Mouse (Mus musculus): ENCODE data around the gene Fads3.

DNA sequence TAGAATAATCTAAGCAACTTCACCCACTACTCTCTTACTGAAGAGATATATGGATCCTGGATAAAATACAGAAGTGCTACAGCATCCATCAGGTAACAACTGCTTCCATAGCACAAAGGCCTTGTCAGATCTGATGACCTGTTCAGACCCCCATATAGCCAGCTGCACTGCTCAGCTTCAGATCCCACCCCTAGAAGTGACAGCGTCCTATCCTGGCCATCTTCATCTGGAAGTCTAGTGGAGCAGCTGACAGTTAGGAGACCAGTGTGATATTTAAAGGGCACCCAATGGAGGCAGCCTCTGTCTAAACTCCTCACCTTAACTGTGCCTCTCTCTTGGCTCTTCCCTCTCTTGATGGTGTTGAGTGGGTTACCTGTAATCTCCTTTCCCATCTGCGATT is 67.3 kb downstream of the Fads3 start:
- TF ChIP-seq CTCF (IDR thresholded peaks at IDR 0.05; ENCODE audit: low read depth, low read length) (no peak), POLR2A (IDR thresholded peaks at IDR 0.05; ENCODE audit: extremely low read depth, insufficient read depth, low read length) (no peak)

All from liver, adult 2 months (tissue).